Mouse (Mus musculus) thymus, postnatal 10 days (tissue): ENCODE measurements around the gene Olfr890.
"Not testable (repeated sequence)": the region's sequence is repeated elsewhere in the genome, so short reads cannot be mapped to it uniquely, and the experiment has no call there.

Experiments used
- DNase-seq, 2 experiments: peaks; one replicate each; pipeline ENCODE4 v3.0.0; 2021; ENCODE audit warnings: low spot score in 2 of 2

The Olfr890 gene

DNA sequence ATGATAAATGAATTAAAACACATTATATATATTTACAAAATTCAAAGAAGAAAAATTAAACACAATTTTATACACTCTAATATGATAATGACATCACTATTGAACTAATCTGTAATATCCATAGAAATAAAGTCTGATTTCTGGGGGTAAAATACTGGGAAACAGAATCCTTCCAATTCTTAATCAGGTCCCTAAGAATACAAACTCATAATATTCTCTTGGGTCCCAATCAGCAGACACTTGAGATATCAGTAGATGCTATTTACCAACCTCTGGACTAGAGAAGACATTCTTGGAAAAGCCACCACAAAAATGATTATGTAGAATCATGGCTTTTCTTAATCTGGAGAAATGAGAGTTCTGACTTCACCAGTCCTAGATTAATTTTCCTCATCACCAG lies at the start of gene Olfr890:
Gene Olfr890 (plus strand): TSS at position 301 of the 400 bp plus-strand sequence.
- no peak for DNase-seq

DNA sequence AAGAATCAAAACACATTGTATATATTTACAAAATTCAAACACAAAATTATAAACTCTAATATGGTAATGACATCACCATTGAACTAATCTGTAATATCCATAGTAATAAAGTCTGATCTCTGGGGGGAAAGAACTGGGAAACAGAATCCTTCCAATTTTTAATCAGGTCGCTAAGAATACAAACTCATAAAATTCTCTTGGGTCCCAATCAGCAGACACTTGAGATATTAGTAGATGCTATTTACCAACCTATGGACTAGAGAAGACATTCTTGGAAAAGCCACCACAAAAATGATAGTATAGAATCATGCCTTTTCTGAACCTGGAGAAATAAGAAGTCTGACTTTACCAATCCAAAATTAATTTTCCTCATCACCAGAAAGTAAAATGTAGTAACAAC lies 34.5 kb upstream of the Olfr890 start, which contains the start of gene Olfr888:
Gene Olfr888 (plus strand): TSS at position 301 of the 400 bp plus-strand sequence.
- DNase-seq: no peak

DNA sequence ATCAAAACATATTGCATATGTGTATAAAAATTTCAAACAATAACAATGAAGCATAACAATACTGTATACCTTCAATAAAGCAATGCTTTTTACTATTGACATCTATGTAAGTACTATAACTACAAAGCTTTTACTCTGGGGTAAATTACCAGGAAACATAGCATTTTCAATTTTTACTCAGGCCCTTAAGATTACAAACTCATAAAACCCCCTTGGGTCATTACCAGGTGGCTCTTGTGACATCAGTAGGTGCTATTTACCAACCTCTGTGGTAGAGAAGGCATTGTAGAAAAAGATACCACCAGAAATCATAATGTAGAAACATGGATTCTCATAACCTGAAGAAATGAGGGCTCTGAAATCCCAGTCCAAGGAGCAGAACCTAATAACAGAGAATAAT lies 27.4 kb upstream of the Olfr890 start, which contains the start of gene Olfr889:
Gene Olfr889 (plus strand): TSS at position 301 of the 400 bp plus-strand sequence.
- DNase-seq: no peak

DNA sequence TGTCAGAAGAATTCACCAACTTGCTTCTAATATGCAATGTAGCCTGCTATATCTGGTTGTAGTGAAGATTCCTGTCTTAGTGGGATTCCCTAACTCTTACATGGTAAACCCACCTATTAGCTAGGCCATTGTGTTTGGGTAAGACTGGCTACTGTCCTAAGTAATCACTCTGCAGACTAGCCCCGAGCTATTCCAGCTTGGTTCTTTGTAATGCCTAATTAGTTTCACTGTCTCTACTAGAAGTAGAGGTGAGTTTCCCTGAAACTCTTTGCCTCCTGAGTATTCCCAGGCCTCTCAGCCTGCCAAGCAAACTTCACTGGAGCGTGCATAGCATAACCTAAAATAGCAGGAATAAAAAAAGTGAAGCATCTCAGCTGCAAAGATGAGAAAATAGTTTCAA lies 26.0 kb downstream of the Olfr890 start:
- not testable (repeated sequence) for DNase-seq

DNA sequence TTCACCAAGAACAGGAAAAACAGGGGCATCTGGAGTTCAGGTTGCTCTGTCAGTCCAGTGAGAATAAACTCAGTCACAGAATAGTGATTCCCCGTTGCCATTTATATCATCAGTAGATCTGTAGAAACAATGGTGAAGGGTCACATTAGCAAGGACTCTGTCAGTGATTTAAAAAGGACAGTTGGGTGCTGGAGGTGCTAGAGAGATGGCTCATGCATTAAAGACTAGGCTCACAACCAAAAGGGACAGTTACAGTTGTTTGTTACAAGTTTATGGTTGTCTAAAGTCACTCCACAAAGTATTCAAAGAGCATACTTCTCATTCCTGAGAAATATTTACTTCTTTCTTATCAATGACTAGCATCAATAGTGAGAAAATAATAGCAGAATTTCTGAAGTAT lies 38.4 kb downstream of the Olfr890 start, which contains the start of gene Olfr891:
Gene Olfr891 (minus strand): TSS at position 101 of the 400 bp plus-strand sequence.
- no peak for DNase-seq
